ENCODE assay signal across 8 mouse cellular contexts in genomic region chr7:137309071-137310066, GRCm38 (mm10). TPM values are rescaled to one million over a fixed set of nuclear protein-coding genes. Genes with fewer than 3 reads are reported as not detected.
DNase-seq lines count a peak whose midpoint lies in the region; ATAC-seq lines count a peak whose summit lies in the region.

No protein-coding gene starts in this region.

- H3K36me3 ChIP-seq in heart, embryonic 13.5 days = no peaks in the 10 kb centered on the region
- no peaks in the 10 kb centered on the region for H3K36me3 ChIP-seq in limb, embryonic 15.5 days

- no peak overlapping the region; the same call in 1 of the 2 replicates for H3K27ac ChIP-seq in heart, embryonic 13.5 days (replicated peaks)
- peak overlapping the region; percentile 76 for H3K27ac ChIP-seq in limb, embryonic 15.5 days

- peaks cover 28% of the 10 kb centered on the region for H3K4me1 ChIP-seq in heart, embryonic 13.5 days
- peaks cover 38% of the 10 kb centered on the region for H3K4me1 ChIP-seq in limb, embryonic 15.5 days

- H3K4me2 ChIP-seq in heart, embryonic 13.5 days = peak overlapping the region; percentile 96
- H3K4me2 ChIP-seq in limb, embryonic 15.5 days = peak overlapping the region; percentile 86

- H3K27me3 ChIP-seq in heart, embryonic 13.5 days (replicated peaks) = peaks cover 93% of the 10 kb centered on the region
- peaks cover 42% of the 10 kb centered on the region for H3K27me3 ChIP-seq in limb, embryonic 15.5 days

- H3K9me3 ChIP-seq in heart, embryonic 13.5 days = no peaks in the 10 kb centered on the region
- H3K9me3 ChIP-seq in limb, embryonic 15.5 days = no peaks in the 10 kb centered on the region

- peak overlapping the region; percentile 75 for H3K9ac ChIP-seq in heart, embryonic 13.5 days
- peak overlapping the region; percentile 52 for H3K9ac ChIP-seq in limb, embryonic 15.5 days

- WGBS in heart, embryonic 13.5 days = 1% methylated on average over 89 of the region's 93 CpGs
- WGBS in limb, embryonic 15.5 days = 3% methylated on average over 90 of the region's 93 CpGs

- peak; percentile 4 for DNase-seq in cerebellum, adult 8-10 months
- DNase-seq in cerebellum, adult 9-10 months = no peak
- DNase-seq in embryo, embryonic 10 days (ENCODE audit: low spot score) = peak; percentile 55
- peak; percentile 54 for DNase-seq in testis, postnatal 10 days (ENCODE audit: low spot score)
- no peak for DNase-seq in right cerebral cortex, postnatal 25 days
- no peak for DNase-seq in spleen, postnatal 4 days (ENCODE audit: low spot score in 2 of 2)

- peak overlapping the region; percentile 62 for H3K4me3 ChIP-seq in heart, embryonic 13.5 days
- H3K4me3 ChIP-seq in limb, embryonic 15.5 days = peak overlapping the region; percentile 69

- no peak for ATAC-seq in heart, embryonic 13.5 days (ENCODE audit: extremely low read depth, insufficient number of reproducible peaks, low FRiP score, low TSS enrichment)
- ATAC-seq in limb, embryonic 15.5 days (ENCODE audit: insufficient number of reproducible peaks, low FRiP score, low TSS enrichment, low read depth) = no peak

RNA-seq across cellular contexts. Expression of gene Ebf3, which starts 4.9 kb away (rescaled TPM):
- polyA plus RNA-seq in heart, embryonic 13.5 days (2015; fragmentation: Nextera tagmentation; extraction: Ambion mirVana) = 0.52 and 0.60 TPM in 2 replicates
- 4.7 and 8.1 TPM in 2 replicates for polyA plus RNA-seq in limb, embryonic 15.5 days (2015; fragmentation: Nextera tagmentation; extraction: Ambion mirVana)

Comparison
In these comparisons a context has a peak if more than half of its experiments do, and no peak if none do; other contexts are left out.
1. DNase-seq: peak in cerebellum, adult 8-10 months (single experiment), embryo, embryonic 10 days (single experiment) and testis, postnatal 10 days (single experiment); none in cerebellum, adult 9-10 months (single experiment), right cerebral cortex, postnatal 25 days (single experiment) and spleen, postnatal 4 days (0 of 2).